Mouse (Mus musculus) small intestine, adult 2 months (tissue): ENCODE data around the gene Tox4. TPM values are rescaled to one million over a fixed set of nuclear protein-coding genes. Genes with fewer than 3 reads are reported as not detected.

Experiments
- H3K27ac ChIP-seq: fragments of 200-500 bp; 2 replicates; pipeline ENCODE4 v1.5.1; 2012; ENCODE audit warnings: low read depth, low read length, control low read depth, inconsistent platforms; ENCODE audit not compliant: insufficient read depth
- H3K27me3 ChIP-seq: fragments of 200-500 bp; 2 replicates; pipeline ENCODE4 v1.6.1; 2012; ENCODE audit warnings: mild to moderate bottlenecking, moderate library complexity, low read length, inconsistent platforms; ENCODE audit not compliant: control insufficient read depth, insufficient read depth
- H3K36me3 ChIP-seq: fragments of 200-500 bp; 2 replicates; pipeline ENCODE4 v1.6.1; 2012; ENCODE audit warnings: mild to moderate bottlenecking, low read length, control low read depth, inconsistent platforms; ENCODE audit not compliant: control insufficient read depth, insufficient read depth
- H3K4me1 ChIP-seq: fragments of 200-500 bp; 2 replicates; pipeline ENCODE4 v1.6.1; 2012; ENCODE audit warnings: low read length, inconsistent platforms, mixed read lengths; ENCODE audit not compliant: control insufficient read depth, insufficient read depth, insufficient read length
- H3K4me3 ChIP-seq: fragments of 200-500 bp; 2 replicates; pipeline ENCODE4 v1.5.1; 2012; ENCODE audit warnings: low read depth, mild to moderate bottlenecking, control low read depth, inconsistent platforms, low read length, moderate library complexity
- CTCF ChIP-seq: fragments of 200-500 bp; IDR thresholded peaks from 2 replicates; pipeline ENCODE4 v1.5.1; 2012; ENCODE audit warnings: low read depth, mild to moderate bottlenecking, control low read depth, inconsistent platforms, low read length, moderate library complexity, mixed read lengths; ENCODE audit not compliant: insufficient replicate concordance, insufficient read length; ENCODE audit errors: extremely low read depth
- POLR2A ChIP-seq: fragments of 200-500 bp; IDR thresholded peaks from 2 replicates; pipeline ENCODE4 v1.6.1; 2012; ENCODE audit warnings: low read depth, mild to moderate bottlenecking, control low read depth, inconsistent platforms, low read length, moderate library complexity
- WGBS: fragments of 180-500 bp; shearing (Covaris S2); methylation state at CpG from one replicate; pipeline ENCODE4 v1.1.7; 2018; 5-methylcytosine and 5-hydroxymethylcytosine counted together
- polyA plus RNA-seq: library from polyadenylated mRNA; depleted of rRNA; stranded (reverse); fragments of >200 nt; gene quantifications from 2 replicates; pipeline ENCODE4 v1.2.3, GENCODE M21; 2012; rRNA removed

Tox4 gene
- 11.7 and 26.0 TPM in 2 replicates for polyA plus RNA-seq

- Histone ChIP-seq H3K4me1 (0 out of 2 replicates have a peak, but pooled peaks cover 3% of the 10 kb centered on the region), H3K4me3 (peak within 1 kb of the TSS; percentile 99), H3K36me3 (peaks cover 1% of the 10 kb centered on the region; the same call in 1 of the 2 replicates), H3K27ac (peak within 1 kb of the TSS; percentile 77), H3K27me3 (no peaks in the 10 kb centered on the region)
- under 1% methylated on average over 66 of the region's 66 CpGs for WGBS
- TF ChIP-seq CTCF (peak; percentile 99), POLR2A (peak; percentile 71; the same call in 1 of the 2 replicates)
These were observed at the start of gene Tox4, which contains the start of gene Rab2b for GRCm38 (mm10) chr14:52278932-52279746. Gene Tox4, plus strand, starts transcription at chr14:52279146. Gene Rab2b, minus strand, starts transcription at chr14:52279545.

GRCm38 (mm10) chr14:52232249-52232648, 46.7 kb upstream of the Tox4 start:
- Histone ChIP-seq H3K4me3 (no peak overlapping the region), H3K27me3 (no peaks in the 10 kb centered on the region), H3K4me1 (no peaks in the 10 kb centered on the region), H3K27ac (no peak overlapping the region), H3K36me3 (peaks cover 62% of the 10 kb centered on the region)
- WGBS = 88% methylated on average over 6 of the region's 6 CpGs
- no peak for TF ChIP-seq CTCF
- no peak for TF ChIP-seq POLR2A

- H3K36me3 ChIP-seq = peaks cover 51% of the 10 kb centered on the region
- TF ChIP-seq CTCF (no peak), POLR2A (no peak)
- no peaks in the 10 kb centered on the region for H3K4me1 ChIP-seq
- no peaks in the 10 kb centered on the region for H3K27me3 ChIP-seq
- WGBS = 81% methylated on average over 7 of the region's 7 CpGs
- no peak overlapping the region for H3K4me3 ChIP-seq
- no peak overlapping the region for H3K27ac ChIP-seq
These were observed 43.8 kb upstream of the Tox4 start for GRCm38 (mm10) chr14:52235165-52235564.

- Histone ChIP-seq H3K27me3 (no peaks in the 10 kb centered on the region), H3K4me3 (no peak overlapping the region), H3K36me3 (peaks cover 43% of the 10 kb centered on the region), H3K4me1 (no peaks in the 10 kb centered on the region), H3K27ac (no peak overlapping the region)
- TF ChIP-seq CTCF (no peak), POLR2A (no peak)
- 92% methylated on average over 1 of the region's 1 CpGs for WGBS
These were observed 42.7 kb upstream of the Tox4 start for GRCm38 (mm10) chr14:52236216-52236615.

GRCm38 (mm10) chr14:52244041-52244689, 34.8 kb upstream of the Tox4 start:
- Histone ChIP-seq H3K27me3 (no peaks in the 10 kb centered on the region), H3K4me3 (peak overlapping the region; percentile 73), H3K36me3 (no peaks in the 10 kb centered on the region), H3K4me1 (peaks cover 4% of the 10 kb centered on the region), H3K27ac (peak overlapping the region; percentile 77)
- TF ChIP-seq CTCF (no peak), POLR2A (peak; percentile 42; the same call in 1 of the 2 replicates)
- WGBS = under 1% methylated on average over 32 of the region's 32 CpGs

- Histone ChIP-seq H3K4me1 (peaks cover 4% of the 10 kb centered on the region), H3K4me3 (peak overlapping the region; percentile 73), H3K27ac (peak overlapping the region; percentile 77), H3K36me3 (no peaks in the 10 kb centered on the region), H3K27me3 (no peaks in the 10 kb centered on the region)
- 4% methylated on average over 7 of the region's 7 CpGs for WGBS
- TF ChIP-seq CTCF = no peak
- no peak for TF ChIP-seq POLR2A
These were observed 34.3 kb upstream of the Tox4 start for GRCm38 (mm10) chr14:52244690-52245042.

- Histone ChIP-seq H3K27me3 (no peaks in the 10 kb centered on the region), H3K27ac (no peak overlapping the region), H3K4me3 (no peak overlapping the region), H3K36me3 (no peaks in the 10 kb centered on the region), H3K4me1 (peaks cover 4% of the 10 kb centered on the region)
- WGBS = 66% methylated on average over 4 of the region's 4 CpGs
- no peak for TF ChIP-seq CTCF
- TF ChIP-seq POLR2A = no peak
These were observed 32.8 kb upstream of the Tox4 start for GRCm38 (mm10) chr14:52246129-52246528.
